Mouse (Mus musculus): Measurements from ENCODE around the gene Abcc4.

DNA sequence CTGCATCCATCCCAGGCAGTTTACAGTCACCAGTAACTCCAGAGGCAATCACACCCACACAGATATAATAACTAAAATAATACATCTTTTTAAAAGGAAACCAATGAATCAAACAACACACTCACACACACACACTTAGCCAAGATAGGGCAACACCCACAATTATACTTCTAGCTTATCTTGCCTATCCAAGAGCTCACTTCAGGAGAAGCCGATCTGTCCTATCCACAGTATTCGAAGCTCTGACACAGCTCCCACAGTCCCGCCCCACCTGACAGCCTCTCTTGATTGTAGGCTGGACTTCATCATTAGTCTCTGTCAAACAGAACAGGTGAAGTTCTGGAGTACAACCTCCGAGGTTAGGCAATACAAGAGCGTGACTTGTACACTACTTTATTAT is 19.4 kb upstream of the Abcc4 start:
- TF ChIP-seq CTCF (IDR thresholded peaks at IDR 0.05; ENCODE audit: control insufficient read depth, insufficient read depth, insufficient replicate concordance, low read depth, low read length) (no peak), POLR2A (IDR thresholded peaks at IDR 0.05; ENCODE audit: control insufficient read depth, low read depth, low read length) (no peak)

All from testis, adult 2 months (tissue).